Mouse (Mus musculus): ENCODE measurements around the gene Sh2d4b.

GRCm38 (mm10) chr14:40913709-40914108 lies 20.6 kb upstream of the Sh2d4b start:
- TF ChIP-seq CTCF (IDR thresholded peaks at IDR 0.05; ENCODE audit: borderline replicate concordance, control insufficient read depth, extremely low read depth, insufficient read depth, low read length, poor library complexity): no peak
- no peak for TF ChIP-seq POLR2A (IDR thresholded peaks at IDR 0.05; ENCODE audit: control insufficient read depth, extremely low read depth, insufficient read depth, low read length, poor library complexity)
